Mouse (Mus musculus) telencephalon, adult 2 months (tissue): ENCODE measurements at regions not wholly inside any gene's neighbourhood (a gene's known extent, or its start where the extent isn't known, plus 50 kb on each side); places are given as distances from the start of the nearest gene placed in this dataset.

ENCODE experiments used
- DNase-seq: peaks from one replicate; pipeline ENCODE4 v3.0.0-alpha.2; 2011; ENCODE audit warnings: low read depth, low spot score

- DNase-seq, result peak; percentile 12
Measured at GRCm38 (mm10) chrX:40350936-40351335, 487.5 kb upstream of the Cypt14 start.

GRCm38 (mm10) chrX:40336555-40336954 lies 473.2 kb upstream of the Cypt14 start:
- peak; percentile 50 for DNase-seq
